Mouse (Mus musculus): ENCODE measurements around the gene Mknk1.

The Mknk1 gene

GRCm38 (mm10) chr4:115838696-115839641, at the start of gene Mknk1:
Mknk1 (plus strand) TSS chr4:115839198.
- DNase-seq (ENCODE audit: extremely low read depth, low read depth), result peak; percentile 85

- DNase-seq (ENCODE audit: extremely low read depth, low read depth), result no peak
These were observed 48.1 kb upstream of the Mknk1 start for GRCm38 (mm10) chr4:115790864-115791263.

DNA sequence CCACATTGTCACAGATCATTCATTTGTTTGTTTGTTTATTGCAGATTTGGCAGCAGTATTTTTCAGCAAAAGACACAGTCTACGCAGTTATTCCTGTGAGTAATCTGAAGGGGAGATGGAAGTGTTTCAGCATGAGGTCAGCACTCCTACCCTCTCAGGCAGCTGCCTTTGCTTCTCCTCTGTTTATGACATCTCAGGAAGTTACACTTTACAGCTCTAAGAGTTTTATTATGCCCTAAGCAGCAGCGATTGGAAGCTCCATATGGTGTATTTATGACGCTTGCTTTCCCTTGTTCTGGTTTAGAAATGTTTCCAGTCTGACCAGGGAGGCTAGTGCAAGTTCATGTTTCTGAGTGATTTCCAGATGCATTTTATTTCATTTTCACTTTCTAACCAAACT, 43.6 kb upstream of the Mknk1 start:
- no peak for DNase-seq (ENCODE audit: extremely low read depth, low read depth)

GRCm38 (mm10) chr4:115799981-115800380, 39.0 kb upstream of the Mknk1 start:
- no peak for DNase-seq (ENCODE audit: extremely low read depth, low read depth)

- no peak for DNase-seq (ENCODE audit: extremely low read depth, low read depth)
These were observed 26.7 kb upstream of the Mknk1 start for GRCm38 (mm10) chr4:115812326-115812725.

DNA sequence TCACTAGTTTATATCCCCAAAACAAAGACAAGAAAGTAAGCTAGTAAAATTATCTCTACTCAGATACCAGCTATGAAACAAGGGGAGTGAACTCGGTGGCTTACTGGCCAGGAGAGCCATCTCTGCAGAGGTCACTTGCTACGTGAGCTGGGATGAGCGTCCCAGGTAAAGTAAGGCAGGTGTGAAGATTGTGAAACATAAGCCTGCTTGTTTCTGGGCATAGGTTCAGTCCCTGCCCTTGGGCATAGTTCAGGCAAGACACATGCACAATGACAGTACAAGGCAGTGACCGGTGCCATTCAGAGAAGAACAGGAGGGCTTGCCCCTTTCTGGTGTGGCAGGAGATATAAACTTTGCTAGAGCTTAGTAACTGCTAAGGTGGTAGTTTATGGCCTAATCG, 23.4 kb upstream of the Mknk1 start:
- DNase-seq (ENCODE audit: extremely low read depth, low read depth), result no peak

DNA sequence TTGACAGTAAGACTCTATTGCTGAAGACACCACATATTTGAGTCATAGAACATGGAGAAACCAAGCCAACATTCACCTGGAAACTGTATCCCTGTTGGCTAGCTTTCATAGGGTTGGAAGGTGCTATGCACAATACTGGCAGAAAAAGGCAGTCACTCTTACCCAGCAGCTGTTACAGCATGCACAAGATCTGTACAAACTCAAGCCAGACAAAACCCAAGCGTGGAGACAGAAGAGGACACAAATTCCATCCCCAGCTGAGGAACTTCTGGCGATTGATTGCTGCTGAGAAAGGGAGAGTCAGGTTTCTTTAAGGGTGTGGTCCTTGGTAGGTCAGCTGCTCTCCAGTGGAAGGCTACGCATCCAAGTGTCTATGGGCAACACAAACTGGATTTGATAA, 18.8 kb upstream of the Mknk1 start:
- no peak for DNase-seq (ENCODE audit: extremely low read depth, low read depth)

- DNase-seq (ENCODE audit: extremely low read depth, low read depth), result no peak
These were observed 18.1 kb upstream of the Mknk1 start for GRCm38 (mm10) chr4:115820944-115821343.

DNA sequence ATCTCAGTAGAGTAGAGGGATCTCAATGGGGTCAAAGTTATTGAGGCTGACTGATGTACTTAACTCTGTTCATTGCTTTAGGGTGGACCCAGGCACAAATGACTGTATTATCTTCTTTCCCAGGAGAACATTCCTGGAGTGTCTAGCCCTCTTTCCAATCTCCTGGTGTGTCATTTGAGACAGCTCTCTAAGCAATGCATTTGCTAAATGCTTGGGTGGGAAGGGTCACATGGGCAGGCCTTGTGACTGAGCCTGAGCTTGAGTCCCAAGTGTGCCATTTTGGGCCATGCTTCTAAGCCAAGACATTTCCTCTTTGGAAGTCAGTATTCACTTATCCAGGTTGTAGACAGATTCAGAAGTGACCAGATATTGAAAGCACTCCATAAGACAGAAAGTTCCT, 17.6 kb upstream of the Mknk1 start:
- DNase-seq (ENCODE audit: extremely low read depth, low read depth), result no peak

GRCm38 (mm10) chr4:115821928-115822327, 17.1 kb upstream of the Mknk1 start:
- DNase-seq (ENCODE audit: extremely low read depth, low read depth), result peak; percentile 44

DNA sequence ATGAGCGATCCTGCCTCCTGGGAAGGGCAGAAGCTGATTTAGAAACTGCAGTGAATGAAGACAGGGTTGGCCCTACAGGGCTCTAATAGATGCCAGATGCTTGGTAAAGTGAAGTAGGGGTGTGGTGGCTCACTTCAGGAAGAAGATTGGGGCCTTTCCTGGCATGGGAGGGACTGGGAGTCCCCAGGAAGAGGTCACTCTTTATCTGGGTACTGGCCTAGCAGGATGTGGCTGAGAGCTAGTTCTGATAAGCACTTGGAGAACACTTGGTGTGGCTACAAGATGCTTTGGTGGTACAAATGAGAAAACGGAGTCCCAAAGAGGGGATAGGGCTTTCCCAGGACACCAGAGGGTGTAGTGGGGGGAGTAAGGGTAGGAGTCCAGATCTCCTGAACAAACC, 14.8 kb upstream of the Mknk1 start:
- DNase-seq (ENCODE audit: extremely low read depth, low read depth), result peak; percentile 69

GRCm38 (mm10) chr4:115825271-115825670, 13.7 kb upstream of the Mknk1 start:
- DNase-seq (ENCODE audit: extremely low read depth, low read depth), result peak; percentile 44

DNA sequence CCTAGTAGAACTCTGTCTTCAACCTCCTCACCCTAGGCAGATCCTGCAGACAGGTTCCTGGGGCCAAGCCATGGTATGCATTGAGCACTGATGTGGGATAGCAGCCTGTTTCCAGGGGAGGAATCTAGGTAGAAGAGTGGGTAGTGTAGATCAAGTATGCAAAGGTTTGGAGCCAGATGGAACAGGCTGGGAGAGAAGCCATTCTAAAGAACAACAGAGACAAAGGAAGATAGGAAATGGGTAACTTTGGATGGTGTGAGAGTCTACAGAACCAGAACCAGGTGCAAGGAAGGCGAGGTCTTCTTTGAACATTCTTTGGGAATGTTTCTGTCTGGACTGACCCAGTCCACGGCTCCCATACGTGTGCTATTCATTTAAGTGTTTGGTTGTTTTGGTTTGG, 11.9 kb upstream of the Mknk1 start:
- DNase-seq (ENCODE audit: extremely low read depth, low read depth), result no peak

DNA sequence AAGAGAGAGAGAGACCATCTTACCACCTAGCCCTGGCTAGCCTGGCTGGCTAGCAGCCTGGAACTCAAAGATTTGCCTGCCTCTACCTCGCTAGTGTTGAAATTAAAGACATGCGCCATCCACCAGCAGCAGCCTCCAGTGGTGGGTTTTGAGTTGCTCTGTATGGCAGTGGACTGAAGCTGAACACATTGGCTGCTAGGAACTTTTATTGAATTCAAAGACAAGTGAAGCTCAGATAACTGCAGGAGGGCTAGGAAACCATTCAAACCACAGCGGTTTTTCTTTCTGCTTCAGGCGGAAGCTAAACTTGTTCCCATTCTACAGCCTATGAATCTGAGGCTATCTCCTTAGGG, 11.5 kb upstream of the Mknk1 start:
- DNase-seq (ENCODE audit: extremely low read depth, low read depth), result peak; percentile 52

GRCm38 (mm10) chr4:115827888-115828571, 11.0 kb upstream of the Mknk1 start, which contains the start of gene Mob3c:
Mob3c (plus strand) TSS chr4:115828092.
- DNase-seq (ENCODE audit: extremely low read depth, low read depth), result peak; percentile 72

DNA sequence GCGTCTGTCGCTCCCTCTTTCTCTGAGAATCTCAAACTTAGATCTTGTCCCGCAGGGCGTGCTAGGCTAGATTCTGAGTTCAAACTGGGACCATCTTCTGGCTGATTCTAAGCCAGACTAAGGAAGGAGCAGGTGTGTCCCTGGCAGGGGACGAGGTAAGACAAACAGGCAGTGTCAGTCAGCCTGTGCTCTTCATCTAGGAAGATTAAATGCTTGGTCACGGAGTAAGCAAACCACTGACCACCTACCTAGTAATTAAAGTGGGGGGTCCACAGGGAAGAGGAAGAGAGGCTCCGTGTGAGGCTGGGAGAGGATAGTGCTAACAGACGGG, 10.5 kb upstream of the Mknk1 start:
- no peak for DNase-seq (ENCODE audit: extremely low read depth, low read depth)

GRCm38 (mm10) chr4:115830491-115830890, 8.5 kb upstream of the Mknk1 start:
- no peak for DNase-seq (ENCODE audit: extremely low read depth, low read depth)

DNA sequence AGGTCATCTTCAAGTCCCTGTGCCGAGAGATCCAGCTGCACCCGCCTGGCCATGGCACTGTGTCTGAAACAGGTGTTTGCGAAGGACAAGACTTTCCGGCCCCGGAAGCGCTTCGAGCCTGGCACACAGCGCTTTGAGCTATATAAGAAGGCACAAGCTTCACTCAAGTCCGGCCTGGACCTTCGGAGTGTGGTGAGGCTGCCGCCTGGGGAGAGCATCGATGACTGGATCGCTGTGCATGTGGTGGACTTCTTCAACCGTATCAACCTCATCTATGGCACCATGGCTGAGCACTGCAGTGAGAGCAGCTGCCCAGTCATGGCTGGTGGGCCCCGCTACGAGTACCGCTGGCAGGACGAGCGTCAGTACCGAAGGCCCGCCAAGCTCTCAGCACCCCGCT, 7.8 kb upstream of the Mknk1 start:
- DNase-seq (ENCODE audit: extremely low read depth, low read depth), result no peak

- DNase-seq (ENCODE audit: extremely low read depth, low read depth), result no peak
These were observed 7.0 kb upstream of the Mknk1 start for GRCm38 (mm10) chr4:115832040-115832439.

DNA sequence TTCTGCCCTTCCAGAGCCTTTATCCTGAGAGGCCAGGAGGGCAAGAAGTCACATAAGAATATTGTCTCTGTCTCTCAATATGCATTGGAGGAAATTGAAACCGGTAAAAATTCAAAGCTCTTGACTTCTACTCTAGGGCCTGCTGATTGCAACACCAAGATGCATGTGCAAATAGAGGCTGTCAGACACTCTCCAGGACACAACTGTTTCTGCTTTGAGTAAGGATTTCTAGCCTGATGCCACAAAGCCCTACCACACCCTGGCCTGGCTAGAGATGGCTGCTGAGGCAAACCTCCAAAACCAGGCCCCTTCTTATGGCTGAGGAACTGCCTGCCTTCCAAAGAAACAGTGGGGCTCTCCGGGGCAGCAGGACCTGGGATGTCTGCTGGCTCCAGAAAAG, 3.4 kb upstream of the Mknk1 start:
- DNase-seq (ENCODE audit: extremely low read depth, low read depth), result no peak

GRCm38 (mm10) chr4:115838196-115838595, 802 bp upstream of the Mknk1 start:
- DNase-seq (ENCODE audit: extremely low read depth, low read depth), result no peak

DNA sequence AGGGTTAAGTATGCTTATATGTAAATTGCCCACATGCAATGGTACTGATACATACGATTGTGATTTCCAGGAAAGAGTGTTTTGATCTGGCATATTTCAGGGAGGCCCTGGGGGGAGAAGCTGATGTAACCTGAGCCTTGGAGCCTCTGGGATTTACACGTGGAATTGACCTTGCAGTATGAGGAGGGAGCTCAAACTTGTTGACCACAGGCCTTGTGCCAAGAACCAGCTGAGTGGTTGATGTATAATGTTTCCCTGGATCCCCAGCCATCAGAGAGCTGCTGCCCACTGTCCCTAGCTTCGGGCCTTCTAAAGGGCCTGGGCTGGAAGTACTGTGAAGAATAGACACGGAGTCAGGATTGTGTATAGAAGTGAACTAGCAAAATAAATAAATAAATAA, 958 bp downstream of the Mknk1 start:
- no peak for DNase-seq (ENCODE audit: extremely low read depth, low read depth)

DNA sequence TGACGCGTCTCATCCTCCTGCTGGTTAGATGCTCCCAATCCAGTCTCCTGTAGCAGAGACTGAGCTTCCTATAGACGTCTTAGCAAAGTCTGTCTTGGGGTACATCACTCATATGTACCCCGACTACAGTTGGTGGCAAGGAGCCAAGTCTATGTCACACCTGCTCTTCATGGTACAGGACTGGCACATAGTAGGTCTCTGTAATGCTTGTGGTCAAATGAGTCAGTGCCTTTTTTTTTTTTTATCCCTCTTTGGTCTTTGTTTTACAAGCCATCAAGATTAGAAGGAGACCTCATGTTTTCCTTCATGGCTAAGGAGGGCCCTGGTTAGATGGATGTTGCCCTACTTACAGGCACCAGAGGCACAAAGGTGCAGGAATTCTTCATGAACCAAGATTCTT, 1.8 kb downstream of the Mknk1 start:
- no peak for DNase-seq (ENCODE audit: extremely low read depth, low read depth)
